Mouse (Mus musculus) left cerebral cortex, adult 9 months (tissue): Measurements from ENCODE around the gene Taok3.
A peak's percentile ranks its signal among the peaks of the same experiment; 100 is the strongest.

Experiments
- DNase-seq, 2 experiments: peaks; one replicate each; pipeline ENCODE4 v3.0.0; 2022; ENCODE audit warnings: low spot score in 2 of 2

The Taok3 gene

GRCm38 (mm10) chr5:117295011-117295410 is 175.1 kb downstream of the Taok3 start:
- no peak for DNase-seq

- DNase-seq = no peak
Measured at GRCm38 (mm10) chr5:117302899-117303298, 183.0 kb downstream of the Taok3 start.

GRCm38 (mm10) chr5:117303691-117304579 is 184.0 kb downstream of the Taok3 start:
- DNase-seq = no peak

GRCm38 (mm10) chr5:117304947-117305346 is 185.0 kb downstream of the Taok3 start:
- peak in 1 of 2 experiments; percentile 80 for DNase-seq

GRCm38 (mm10) chr5:117305754-117306153 is 185.8 kb downstream of the Taok3 start:
- DNase-seq = no peak

- DNase-seq = no peak
Measured at GRCm38 (mm10) chr5:117306826-117307225, 186.9 kb downstream of the Taok3 start.

- peak in 1 of 2 experiments; percentile 48 for DNase-seq
Measured at GRCm38 (mm10) chr5:117307699-117308098, 187.8 kb downstream of the Taok3 start.

- DNase-seq = no peak
Measured at GRCm38 (mm10) chr5:117313420-117313819, 193.5 kb downstream of the Taok3 start.

- DNase-seq = no peak
Measured at GRCm38 (mm10) chr5:117313909-117314308, 194.0 kb downstream of the Taok3 start.

DNA sequence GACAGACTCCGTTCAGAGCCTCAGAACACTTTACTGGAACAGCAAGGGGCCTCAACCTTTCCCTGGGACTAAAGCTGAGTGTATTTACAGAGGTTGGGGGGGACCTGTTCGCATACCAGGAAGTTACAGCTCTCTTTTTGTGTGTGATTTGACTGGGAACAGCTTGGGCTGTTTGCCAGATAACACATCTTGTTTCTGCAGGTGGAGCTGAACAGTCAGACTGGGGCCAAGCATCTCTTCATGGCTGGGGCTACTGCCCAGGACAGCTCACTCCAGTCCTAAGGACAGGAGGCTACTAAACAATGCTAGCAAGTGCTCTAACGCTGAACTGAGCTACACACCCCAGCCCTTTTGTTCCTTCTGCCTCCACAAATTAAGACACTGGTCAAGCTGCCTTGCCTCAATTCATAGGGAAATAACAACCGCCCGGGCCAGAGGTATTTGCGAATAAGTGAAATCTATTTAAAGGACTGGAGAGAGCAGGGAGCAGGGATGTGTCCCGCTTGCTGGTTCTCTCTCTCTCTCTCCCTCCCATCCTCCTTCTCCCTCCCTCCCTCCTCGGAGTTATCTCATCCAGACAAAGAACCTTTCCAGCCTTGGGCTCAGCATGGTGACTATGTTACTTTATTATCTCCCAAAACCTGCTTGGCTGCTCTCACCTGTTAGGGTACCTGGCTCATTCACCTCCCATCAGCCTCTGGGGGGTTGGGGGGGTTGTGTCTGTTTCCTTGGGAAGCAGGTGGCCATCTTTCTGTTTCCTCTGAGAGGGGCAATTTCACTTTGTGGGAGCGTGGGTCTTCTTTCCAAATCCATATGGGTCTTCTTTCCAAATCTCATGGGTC is 194.9 kb downstream of the Taok3 start:
- no peak for DNase-seq

GRCm38 (mm10) chr5:117318741-117319629 is 199.1 kb downstream of the Taok3 start, which contains the start of gene Vsig10:
Gene Vsig10, plus strand, starts transcription at chr5:117319083.
- peak in 1 of 2 experiments; percentile 45 for DNase-seq

DNA sequence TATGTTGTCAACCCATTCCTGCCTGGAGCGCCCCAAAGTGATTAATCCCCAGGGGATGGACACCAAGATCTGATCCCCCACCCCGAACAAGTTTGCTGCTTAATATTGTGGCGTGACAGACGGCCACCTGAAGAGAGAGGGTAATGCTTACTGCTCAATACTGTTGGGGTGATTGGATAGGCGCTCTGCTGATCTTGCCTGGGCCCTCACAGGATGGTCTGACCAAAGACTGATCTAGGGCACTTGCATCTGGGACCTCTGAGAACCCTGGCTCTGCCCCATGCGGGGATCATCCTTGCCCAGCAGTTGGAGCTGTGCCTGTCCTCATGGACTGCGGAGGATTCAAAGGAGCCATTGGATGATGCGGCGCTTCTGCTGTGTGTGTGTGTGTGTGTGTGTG is 203.8 kb downstream of the Taok3 start:
- no peak for DNase-seq
